Comparison of ENCODE assay signal across 9 mouse cellular contexts in genomic region chr8:120190810-120191413, GRCm38 (mm10). TPM values are rescaled to one million over a fixed set of nuclear protein-coding genes. Genes with fewer than 3 reads are reported as not detected.
A peak's percentile ranks its signal among the peaks of the same experiment; 100 is the strongest.
DNase-seq lines count a peak whose midpoint lies in the region; ATAC-seq lines count a peak whose summit lies in the region.
"Had no signal": no experiment of that assay in that cellular context is flagged by ENCODE, and none has a peak within 500 bp of the region (broad histone marks: within the 10 kb centered on the region; RNA-seq: fewer than 3 reads in every experiment).

No protein-coding gene starts in this region.

- H3K9me3 ChIP-seq in embryonic facial prominence, embryonic 15.5 days (replicated peaks), result no peaks in the 10 kb centered on the region
- H3K9me3 ChIP-seq in limb, embryonic 10.5 days (replicated peaks), result 0 out of 2 replicates have a peak, but pooled peaks cover 2% of the 10 kb centered on the region
- H3K9me3 ChIP-seq in midbrain, embryonic 13.5 days, result no peaks in the 10 kb centered on the region
- H3K9me3 ChIP-seq in stomach, embryonic 16.5 days (replicated peaks; ENCODE audit: control insufficient read depth, low read length), result no peaks in the 10 kb centered on the region

- H3K9ac ChIP-seq in embryonic facial prominence, embryonic 15.5 days, result no peak overlapping the region
- peak overlapping the region; percentile 36; the same call in 1 of the 2 replicates for H3K9ac ChIP-seq in midbrain, embryonic 13.5 days (replicated peaks)
- peak overlapping the region; percentile 58 for H3K9ac ChIP-seq in stomach, embryonic 16.5 days (ENCODE audit: low read length)

- peak; percentile 95 for DNase-seq in brain, adult 2 months (ENCODE audit: low read depth, low spot score)
- peak; percentile 93 to 95 for DNase-seq in heart, adult 9 months (ENCODE audit: low spot score in 2 of 2)
- DNase-seq in kidney, adult 9 months, result peak; percentile 95
- DNase-seq in limb, embryonic 10.5 days (ENCODE audit: low spot score), result peak; percentile 87

- peak overlapping the region; percentile 13 for H3K4me3 ChIP-seq in embryonic facial prominence, embryonic 15.5 days (replicated peaks)
- peak overlapping the region; percentile 37 for H3K4me3 ChIP-seq in limb, embryonic 10.5 days
- H3K4me3 ChIP-seq in midbrain, embryonic 13.5 days (replicated peaks), result peak overlapping the region; percentile 15; the same call in 1 of the 2 replicates
- peak overlapping the region; percentile 17; the same call in 1 of the 2 replicates for H3K4me3 ChIP-seq in stomach, embryonic 16.5 days (replicated peaks; ENCODE audit: low read length)
- H3K4me3 ChIP-seq: erythroblast, embryonic 14.5 days had no signal

- peak overlapping the region; percentile 74 for H3K27ac ChIP-seq in embryonic facial prominence, embryonic 15.5 days (replicated peaks)
- H3K27ac ChIP-seq in limb, embryonic 10.5 days, result peak overlapping the region; percentile 87
- H3K27ac ChIP-seq in midbrain, embryonic 13.5 days, result peak overlapping the region; percentile 79
- peak overlapping the region; percentile 94 for H3K27ac ChIP-seq in stomach, embryonic 16.5 days (ENCODE audit: low read length)

- no peaks in the 10 kb centered on the region for H3K36me3 ChIP-seq in embryonic facial prominence, embryonic 15.5 days
- H3K36me3 ChIP-seq in limb, embryonic 10.5 days, result no peaks in the 10 kb centered on the region
- no peaks in the 10 kb centered on the region for H3K36me3 ChIP-seq in midbrain, embryonic 13.5 days
- no peaks in the 10 kb centered on the region for H3K36me3 ChIP-seq in stomach, embryonic 16.5 days (ENCODE audit: control insufficient read depth, insufficient read depth, low read length)

- H3K27me3 ChIP-seq in embryonic facial prominence, embryonic 15.5 days, result no peaks in the 10 kb centered on the region
- no peaks in the 10 kb centered on the region for H3K27me3 ChIP-seq in limb, embryonic 10.5 days (ENCODE audit: low read depth, poor library complexity, severe bottlenecking)
- no peaks in the 10 kb centered on the region for H3K27me3 ChIP-seq in midbrain, embryonic 13.5 days
- H3K27me3 ChIP-seq in stomach, embryonic 16.5 days (ENCODE audit: control insufficient read depth, insufficient read depth, low read length), result no peaks in the 10 kb centered on the region

- H3K4me1 ChIP-seq in embryonic facial prominence, embryonic 15.5 days, result peaks cover 40% of the 10 kb centered on the region
- H3K4me1 ChIP-seq in limb, embryonic 10.5 days, result peaks cover 51% of the 10 kb centered on the region
- H3K4me1 ChIP-seq in midbrain, embryonic 13.5 days (replicated peaks), result peaks cover 25% of the 10 kb centered on the region
- H3K4me1 ChIP-seq in stomach, embryonic 16.5 days (ENCODE audit: control insufficient read depth, insufficient read depth, low read length), result peaks cover 27% of the 10 kb centered on the region

- peak overlapping the region; percentile 42 for H3K4me2 ChIP-seq in embryonic facial prominence, embryonic 15.5 days (replicated peaks)
- H3K4me2 ChIP-seq in midbrain, embryonic 13.5 days (replicated peaks), result peak overlapping the region; percentile 48
- H3K4me2 ChIP-seq in stomach, embryonic 16.5 days (ENCODE audit: low read depth, low read length), result peak overlapping the region; percentile 47

- peak; percentile 90 for ATAC-seq in embryonic facial prominence, embryonic 15.5 days (ENCODE audit: insufficient number of reproducible peaks, low FRiP score, low TSS enrichment, low read depth)
- ATAC-seq in midbrain, embryonic 13.5 days, result peak; percentile 78
- ATAC-seq in stomach, embryonic 16.5 days (ENCODE audit: insufficient read depth, low FRiP score), result peak; percentile 87
- ATAC-seq in erythroblast, adult 5-6 weeks (replicated peaks; ENCODE audit: low FRiP score, poor library complexity, severe bottlenecking), result no peak

- 27% methylated on average over 20 of the region's 20 CpGs for WGBS in embryonic facial prominence, embryonic 15.5 days
- WGBS in limb, embryonic 10.5 days, result 47% methylated on average over 20 of the region's 20 CpGs
- 42% methylated on average over 20 of the region's 20 CpGs for WGBS in midbrain, embryonic 13.5 days
- WGBS in stomach, embryonic 16.5 days, result 41% methylated on average over 19 of the region's 20 CpGs

RNA-seq across cellular contexts. Expression of gene Fam92b, which starts 13.6 kb away (rescaled TPM):
- 6.6 and 11.4 TPM in 2 replicates for polyA plus RNA-seq in embryonic facial prominence, embryonic 15.5 days (2015; fragmentation: Nextera tagmentation; extraction: Ambion mirVana)
- polyA plus RNA-seq in limb, embryonic 10.5 days (2016; fragmentation: Nextera tagmentation; extraction: Ambion mirVana), result 0.16 TPM in 1 of 2 replicates, not detected in the other
- 2.3 and 2.4 TPM in 2 replicates for polyA plus RNA-seq in midbrain, embryonic 13.5 days (2015; fragmentation: Nextera tagmentation; extraction: Ambion mirVana)
- 0.57 and 0.72 TPM in 2 replicates for polyA plus RNA-seq in stomach, embryonic 16.5 days (2015; fragmentation: Nextera tagmentation; extraction: Ambion mirVana)
- total RNA-seq in erythroblast, adult 5-6 weeks (2015; ENCODE audit: low replicate concordance), result not detected in 2 replicates
- total RNA-seq in erythroblast, adult 5-6 weeks (2017; ENCODE audit: low replicate concordance), result not detected in 2 replicates
- polyA plus RNA-seq: erythroblast, embryonic 14.5 days had no signal

RNA-seq across cellular contexts. Expression of gene Gse1, which starts 37.3 kb away (rescaled TPM):
- 11.1 and 12.0 TPM in 2 replicates for polyA plus RNA-seq in embryonic facial prominence, embryonic 15.5 days (2015; fragmentation: Nextera tagmentation; extraction: Ambion mirVana)
- 6.7 and 8.1 TPM in 2 replicates for polyA plus RNA-seq in limb, embryonic 10.5 days (2016; fragmentation: Nextera tagmentation; extraction: Ambion mirVana)
- 22.3 and 22.5 TPM in 2 replicates for polyA plus RNA-seq in midbrain, embryonic 13.5 days (2015; fragmentation: Nextera tagmentation; extraction: Ambion mirVana)
- polyA plus RNA-seq in stomach, embryonic 16.5 days (2015; fragmentation: Nextera tagmentation; extraction: Ambion mirVana), result 6.0 and 6.9 TPM in 2 replicates
- 23.2 and 30.0 TPM in 2 replicates for total RNA-seq in erythroblast, adult 5-6 weeks (2015; ENCODE audit: low replicate concordance)
- total RNA-seq in erythroblast, adult 5-6 weeks (2017; ENCODE audit: low replicate concordance), result 37.8 and 38.3 TPM in 2 replicates
